Mouse (Mus musculus) heart, embryonic 13.5 days (tissue): ENCODE measurements at regions not wholly inside any gene's neighbourhood (a gene's known extent, or its start where the extent isn't known, plus 50 kb on each side); places are given as distances from the start of the nearest gene placed in this dataset.
A peak's percentile ranks its signal among the peaks of the same experiment; 100 is the strongest.

Experiments used
- ATAC-seq: fragments of 200-750 bp; cut with Nextera tagmentation; 2 replicates; pipeline ENCODE4 v1.8.0; 2017; ENCODE audit warnings: moderate TSS enrichment; ENCODE audit not compliant: insufficient number of reproducible peaks, low FRiP score, low TSS enrichment; ENCODE audit errors: extremely low read depth
- H3K27ac ChIP-seq: fragments of 300-500 bp; sonication (generic); replicated peaks from 2 replicates; pipeline ENCODE4 v1.5.1; 2015; ENCODE audit warnings: moderate library complexity, mild to moderate bottlenecking, inconsistent platforms
- H3K27me3 ChIP-seq: fragments of 300-500 bp; sonication (generic); replicated peaks from 2 replicates; pipeline ENCODE4 v1.6.1; 2015; ENCODE audit warnings: mild to moderate bottlenecking, inconsistent platforms
- H3K36me3 ChIP-seq: fragments of 300-500 bp; sonication (generic); 2 replicates; pipeline ENCODE4 v1.6.1; 2015; ENCODE audit warnings: mild to moderate bottlenecking, inconsistent platforms
- H3K4me1 ChIP-seq: fragments of 300-500 bp; sonication (generic); 2 replicates; pipeline ENCODE4 v1.6.1; 2015; ENCODE audit warnings: inconsistent platforms
- H3K4me2 ChIP-seq: fragments of 300-500 bp; sonication (generic); 2 replicates; pipeline ENCODE4 v1.6.1; 2015; ENCODE audit warnings: inconsistent platforms, mild to moderate bottlenecking, moderate library complexity
- H3K4me3 ChIP-seq: fragments of 300-500 bp; sonication (generic); 2 replicates; pipeline ENCODE4 v1.5.1; 2015; ENCODE audit warnings: moderate library complexity, mild to moderate bottlenecking, inconsistent platforms
- H3K9ac ChIP-seq: fragments of 300-500 bp; sonication (generic); 2 replicates; pipeline ENCODE4 v1.6.1; 2015; ENCODE audit warnings: inconsistent platforms, mild to moderate bottlenecking, moderate library complexity
- H3K9me3 ChIP-seq: fragments of 300-500 bp; sonication (generic); 2 replicates; pipeline ENCODE4 v1.6.1; 2016; ENCODE audit warnings: inconsistent platforms
- WGBS: fragments of 180-500 bp; shearing (Covaris S2); methylation state at CpG from one replicate; pipeline ENCODE4 v1.1.7; 2015; ENCODE audit warnings: mixed read lengths; 5-methylcytosine and 5-hydroxymethylcytosine counted together

- Histone ChIP-seq H3K27me3 (no peaks in the 10 kb centered on the region), H3K4me1 (peaks cover 61% of the 10 kb centered on the region), H3K4me3 (no peak overlapping the region), H3K36me3 (no peaks in the 10 kb centered on the region), H3K27ac (peak overlapping the region; percentile 82), H3K4me2 (peak overlapping the region; percentile 38), H3K9ac (no peak overlapping the region), H3K9me3 (no peaks in the 10 kb centered on the region)
- no peak for ATAC-seq
- 35% methylated on average over 10 of the region's 10 CpGs for WGBS
Observed at GRCm38 (mm10) chr2:128309541-128310030, 183.7 kb downstream of the Bcl2l11 start.

- 19% methylated on average over 5 of the region's 5 CpGs for WGBS
- Histone ChIP-seq H3K9ac (peak overlapping the region; percentile 47; the same call in 1 of the 2 replicates), H3K27ac (peak overlapping the region; percentile 82), H3K4me3 (no peak overlapping the region), H3K9me3 (no peaks in the 10 kb centered on the region), H3K27me3 (no peaks in the 10 kb centered on the region), H3K4me1 (peaks cover 61% of the 10 kb centered on the region), H3K36me3 (no peaks in the 10 kb centered on the region), H3K4me2 (peak overlapping the region; percentile 38)
- no peak for ATAC-seq
Observed at GRCm38 (mm10) chr2:128310081-128310480, 184.2 kb downstream of the Bcl2l11 start.

GRCm38 (mm10) chr2:128312084-128312594 lies 186.3 kb downstream of the Bcl2l11 start:
- Histone ChIP-seq H3K9me3 (no peaks in the 10 kb centered on the region), H3K27ac (peak overlapping the region; percentile 87), H3K36me3 (no peaks in the 10 kb centered on the region), H3K4me3 (peak overlapping the region; percentile 38), H3K9ac (peak overlapping the region; percentile 70), H3K4me1 (peaks cover 53% of the 10 kb centered on the region), H3K4me2 (peak overlapping the region; percentile 68), H3K27me3 (no peaks in the 10 kb centered on the region)
- WGBS: 5% methylated on average over 14 of the region's 14 CpGs
- peak; percentile 27; the same call in 1 of the 2 replicates for ATAC-seq

GRCm38 (mm10) chr2:128312659-128313581 lies 187.1 kb downstream of the Bcl2l11 start:
- Histone ChIP-seq H3K36me3 (no peaks in the 10 kb centered on the region), H3K27me3 (no peaks in the 10 kb centered on the region), H3K4me3 (peak overlapping the region; percentile 38), H3K4me2 (peak overlapping the region; percentile 68), H3K4me1 (peaks cover 49% of the 10 kb centered on the region), H3K27ac (peak overlapping the region; percentile 87), H3K9me3 (no peaks in the 10 kb centered on the region), H3K9ac (peak overlapping the region; percentile 70)
- peak; percentile 77; the same call in 1 of the 2 replicates for ATAC-seq
- WGBS: 56% methylated on average over 12 of the region's 12 CpGs

GRCm38 (mm10) chr2:128313582-128313918 lies 187.7 kb downstream of the Bcl2l11 start:
- H3K4me1 ChIP-seq: peaks cover 54% of the 10 kb centered on the region
- H3K9ac ChIP-seq: no peak overlapping the region
- H3K4me3 ChIP-seq: no peak overlapping the region
- WGBS: 64% methylated on average over 2 of the region's 2 CpGs
- ATAC-seq: no peak
- H3K27ac ChIP-seq: no peak overlapping the region
- H3K27me3 ChIP-seq: no peaks in the 10 kb centered on the region
- H3K9me3 ChIP-seq: no peaks in the 10 kb centered on the region
- H3K4me2 ChIP-seq: no peak overlapping the region
- H3K36me3 ChIP-seq: no peaks in the 10 kb centered on the region

GRCm38 (mm10) chr2:128313948-128314347 lies 188.1 kb downstream of the Bcl2l11 start:
- Histone ChIP-seq H3K4me1 (peaks cover 56% of the 10 kb centered on the region), H3K9me3 (no peaks in the 10 kb centered on the region), H3K4me3 (no peak overlapping the region), H3K4me2 (no peak overlapping the region), H3K36me3 (no peaks in the 10 kb centered on the region), H3K27me3 (no peaks in the 10 kb centered on the region), H3K27ac (no peak overlapping the region), H3K9ac (no peak overlapping the region)
- no peak for ATAC-seq
- 57% methylated on average over 1 of the region's 1 CpGs for WGBS

- H3K9ac ChIP-seq: no peak overlapping the region
- no peak overlapping the region for H3K27ac ChIP-seq
- no peak overlapping the region for H3K4me2 ChIP-seq
- 49% methylated on average over 2 of the region's 2 CpGs for WGBS
- no peaks in the 10 kb centered on the region for H3K36me3 ChIP-seq
- no peak for ATAC-seq
- no peaks in the 10 kb centered on the region for H3K9me3 ChIP-seq
- H3K4me3 ChIP-seq: no peak overlapping the region
- peaks cover 56% of the 10 kb centered on the region for H3K4me1 ChIP-seq
- H3K27me3 ChIP-seq: no peaks in the 10 kb centered on the region
Observed at GRCm38 (mm10) chr2:128316516-128316915, 190.7 kb downstream of the Bcl2l11 start.

- Histone ChIP-seq H3K4me2 (no peak overlapping the region), H3K27ac (no peak overlapping the region), H3K9me3 (no peaks in the 10 kb centered on the region), H3K4me1 (peaks cover 50% of the 10 kb centered on the region), H3K9ac (no peak overlapping the region), H3K27me3 (no peaks in the 10 kb centered on the region), H3K36me3 (no peaks in the 10 kb centered on the region), H3K4me3 (no peak overlapping the region)
- 70% methylated on average over 4 of the region's 4 CpGs for WGBS
- no peak for ATAC-seq
Observed at GRCm38 (mm10) chr2:128318266-128318665, 192.4 kb downstream of the Bcl2l11 start.

- no peaks in the 10 kb centered on the region for H3K9me3 ChIP-seq
- H3K4me1 ChIP-seq: peaks cover 46% of the 10 kb centered on the region
- H3K27ac ChIP-seq: no peak overlapping the region
- no peak for ATAC-seq
- no peak overlapping the region for H3K4me3 ChIP-seq
- peak overlapping the region; percentile 24; the same call in 1 of the 2 replicates for H3K9ac ChIP-seq
- no peak overlapping the region for H3K4me2 ChIP-seq
- WGBS: 34% methylated on average over 5 of the region's 5 CpGs
- no peaks in the 10 kb centered on the region for H3K36me3 ChIP-seq
- H3K27me3 ChIP-seq: no peaks in the 10 kb centered on the region
Observed at GRCm38 (mm10) chr2:128318956-128319355, 193.1 kb downstream of the Bcl2l11 start.

- WGBS: 28% methylated on average over 2 of the region's 2 CpGs
- Histone ChIP-seq H3K4me3 (no peak overlapping the region), H3K27me3 (no peaks in the 10 kb centered on the region), H3K9ac (no peak overlapping the region), H3K9me3 (no peaks in the 10 kb centered on the region), H3K4me1 (peaks cover 57% of the 10 kb centered on the region), H3K36me3 (no peaks in the 10 kb centered on the region), H3K4me2 (no peak overlapping the region), H3K27ac (peak overlapping the region; percentile 75)
- ATAC-seq: no peak
Observed at GRCm38 (mm10) chr2:128321475-128321874, 195.6 kb downstream of the Bcl2l11 start.

- WGBS: 18% methylated on average over 13 of the region's 13 CpGs
- Histone ChIP-seq H3K4me3 (no peak overlapping the region), H3K4me2 (peak overlapping the region; percentile 45), H3K9me3 (no peaks in the 10 kb centered on the region), H3K4me1 (peaks cover 42% of the 10 kb centered on the region), H3K36me3 (no peaks in the 10 kb centered on the region), H3K27ac (peak overlapping the region; percentile 59), H3K9ac (peak overlapping the region; percentile 59), H3K27me3 (no peaks in the 10 kb centered on the region)
- no peak; the same call in 1 of the 2 replicates for ATAC-seq
Observed at GRCm38 (mm10) chr2:128324256-128325096, 198.6 kb downstream of the Bcl2l11 start.
